Mouse (Mus musculus): ENCODE measurements around the gene Mtus2. TPM values are rescaled to one million over a fixed set of nuclear protein-coding genes. Genes with fewer than 3 reads are reported as not detected.

Mtus2 gene
- total and polyA plus RNA-seq, 3 experiments: 0.03 to 0.13 TPM; not detected in 1

GRCm38 (mm10) chr5:148181901-148182300 is 224.8 kb downstream of the Mtus2 start:
- no peak overlapping the region for H3K4me2 ChIP-seq (ENCODE audit: insufficient read depth, low read depth, poor library complexity, severe bottlenecking)
- H3K27me3 ChIP-seq (replicated peaks): no peaks in the 10 kb centered on the region
- no peak overlapping the region for H3K4me3 ChIP-seq (replicated peaks in 1 of 3; ENCODE audit: low read depth in 2 of 3, low read length in 2 of 3, poor library complexity in 1 of 3)
- no peak overlapping the region for H3K9ac ChIP-seq (ENCODE audit: insufficient read depth, low read depth)
- no peaks in the 10 kb centered on the region for H3K79me2 ChIP-seq (replicated peaks; ENCODE audit: control insufficient read depth, extremely low read depth, insufficient read depth, poor library complexity, severe bottlenecking)
- H3K4me1 ChIP-seq (ENCODE audit: control insufficient read depth in 1 of 2, insufficient read depth in 2 of 2): no peaks in the 10 kb centered on the region
- dilution Hi-C loops (cut with MboI; ENCODE audit: extremely low pct_ligation_motif_present, extremely low pct_unique_long_range_greater_than_20kb, low sequenced_read_pairs) (no loop called here), in situ Hi-C loops (cut with MboI; ENCODE audit: low pct_ligation_motif_present, low pct_unique_long_range_greater_than_20kb, low sequenced_read_pairs) (no loop called here)
- TF ChIP-seq MAZ (IDR thresholded peaks at IDR 0.05; ENCODE audit: low read depth, low read length) (no peak), POLR2A (IDR thresholded peaks at IDR 0.05; ENCODE audit: low read depth, low read length) (no peak), ZNF384 (IDR thresholded peaks at IDR 0.05; ENCODE audit: low read depth, low read length) (no peak), MXI1 (IDR thresholded peaks at IDR 0.05; ENCODE audit: low read depth, low read length) (no peak), SMC3 (IDR thresholded peaks at IDR 0.05; ENCODE audit: low read depth, low read length) (no peak), POLR2AphosphoS2 (IDR thresholded peaks at IDR 0.05; ENCODE audit: low read depth, low read length) (no peak), EP300 (IDR thresholded peaks at IDR 0.05; ENCODE audit: low read length) (no peak), CHD1 (IDR thresholded peaks at IDR 0.05; ENCODE audit: low read depth, low read length) (no peak), ELF1 (IDR thresholded peaks at IDR 0.05; ENCODE audit: low read depth, low read length) (no peak), ZKSCAN1 (IDR thresholded peaks at IDR 0.05; ENCODE audit: borderline replicate concordance, low read depth, low read length) (no peak), GABPA (IDR thresholded peaks at IDR 0.05; ENCODE audit: insufficient replicate concordance, low read depth, low read length) (no peak), MAX (IDR thresholded peaks at IDR 0.05; ENCODE audit: low read length) (no peak), JUND (conservative IDR thresholded peaks at IDR 0.05; ENCODE audit: low read depth, low read length) (no peak), RCOR1 (conservative IDR thresholded peaks at IDR 0.05; ENCODE audit: low read depth, low read length) (no peak), E2F4 (IDR thresholded peaks at IDR 0.05; ENCODE audit: insufficient replicate concordance, low read depth, low read length) (no peak), PAX5 (IDR thresholded peaks at IDR 0.05; ENCODE audit: low read length) (no peak), HCFC1 (IDR thresholded peaks at IDR 0.05; ENCODE audit: low read depth, low read length) (no peak), ZC3H11A (IDR thresholded peaks at IDR 0.05; ENCODE audit: low read depth, low read length) (no peak), USF2 (conservative IDR thresholded peaks at IDR 0.05; ENCODE audit: low read depth, low read length) (no peak), UBTF (IDR thresholded peaks at IDR 0.05; ENCODE audit: low read depth, low read length) (no peak)
- no peak for DNase-seq (ENCODE audit: extremely low read depth)
- H3K9me3 ChIP-seq (replicated peaks; ENCODE audit: low read length): peaks cover 20% of the 10 kb centered on the region
- H3K36me3 ChIP-seq (replicated peaks in 1 of 2; ENCODE audit: control insufficient read depth in 1 of 2, insufficient read depth in 1 of 2, low read length in 1 of 2): no peaks in the 10 kb centered on the region
- no peak overlapping the region for H3K27ac ChIP-seq (ENCODE audit: insufficient read depth, low read depth)

- no peaks in the 10 kb centered on the region for H3K4me1 ChIP-seq (ENCODE audit: control insufficient read depth in 1 of 2, insufficient read depth in 2 of 2)
- in situ Hi-C loops (cut with MboI; ENCODE audit: low pct_ligation_motif_present, low pct_unique_long_range_greater_than_20kb, low sequenced_read_pairs): no loop called here
- peaks cover 14% of the 10 kb centered on the region for H3K9me3 ChIP-seq (replicated peaks; ENCODE audit: low read length)
- H3K9ac ChIP-seq (ENCODE audit: insufficient read depth, low read depth): no peak overlapping the region
- no peak overlapping the region for H3K27ac ChIP-seq (ENCODE audit: insufficient read depth, low read depth)
- TF ChIP-seq PAX5 (IDR thresholded peaks at IDR 0.05; ENCODE audit: low read length) (no peak), NRF1 (IDR thresholded peaks at IDR 0.05; ENCODE audit: low read depth, low read length) (no peak), MAX (IDR thresholded peaks at IDR 0.05; ENCODE audit: low read length) (no peak), NELFE (IDR thresholded peaks at IDR 0.05; ENCODE audit: low read depth, low read length) (no peak), GABPA (IDR thresholded peaks at IDR 0.05; ENCODE audit: insufficient replicate concordance, low read depth, low read length) (no peak), CHD1 (IDR thresholded peaks at IDR 0.05; ENCODE audit: low read depth, low read length) (no peak), MXI1 (IDR thresholded peaks at IDR 0.05; ENCODE audit: low read depth, low read length) (no peak), ZNF384 (IDR thresholded peaks at IDR 0.05; ENCODE audit: low read depth, low read length) (no peak), JUND (conservative IDR thresholded peaks at IDR 0.05; ENCODE audit: low read depth, low read length) (no peak)
- H3K4me3 ChIP-seq (replicated peaks in 1 of 3; ENCODE audit: low read depth in 2 of 3, low read length in 2 of 3, poor library complexity in 1 of 3): no peak overlapping the region
- H3K4me2 ChIP-seq (ENCODE audit: insufficient read depth, low read depth, poor library complexity, severe bottlenecking): no peak overlapping the region
- H3K27me3 ChIP-seq (replicated peaks): no peaks in the 10 kb centered on the region
- H3K79me2 ChIP-seq (replicated peaks; ENCODE audit: control insufficient read depth, extremely low read depth, insufficient read depth, poor library complexity, severe bottlenecking): no peaks in the 10 kb centered on the region
- H3K36me3 ChIP-seq (replicated peaks in 1 of 2; ENCODE audit: control insufficient read depth in 1 of 2, insufficient read depth in 1 of 2, low read length in 1 of 2): no peaks in the 10 kb centered on the region
- DNase-seq (ENCODE audit: extremely low read depth): no peak
- dilution Hi-C loops (cut with MboI; ENCODE audit: extremely low pct_ligation_motif_present, extremely low pct_unique_long_range_greater_than_20kb, low sequenced_read_pairs): no loop called here
These were observed 228.8 kb downstream of the Mtus2 start for GRCm38 (mm10) chr5:148185898-148186297.

Measured in CH12.LX (cell line).